Mouse (Mus musculus) inflammation-experienced regulatory T-cells, adult 6 months (primary cell): ENCODE measurements around the gene Dennd2c. TPM values are rescaled to one million over a fixed set of nuclear protein-coding genes. Genes with fewer than 3 reads are reported as not detected.
"Not testable (repeated sequence)": the region's sequence is repeated elsewhere in the genome, so short reads cannot be mapped to it uniquely, and the experiment has no call there.

ENCODE experiments used
- ATAC-seq: one replicate; pipeline ENCODE4 v1.8.0; 2017
- polyA plus RNA-seq, 3 experiments: library from polyadenylated mRNA; unstranded; fragments of 100-300 nt; shearing (Covaris generic); gene quantifications; one replicate each; pipeline ENCODE4 v1.2.1; 2017

Dennd2c gene
- polyA plus RNA-seq, 3 experiments from 2014 or later = 0.24 to 1.4 (median 1.1) TPM

- no peak for ATAC-seq
Measured at GRCm38 (mm10) chr3:103123636-103124035, 21.2 kb downstream of the Dennd2c start.

GRCm38 (mm10) chr3:103126138-103126537 lies 23.7 kb downstream of the Dennd2c start:
- no peak for ATAC-seq

GRCm38 (mm10) chr3:103127177-103127576 lies 24.8 kb downstream of the Dennd2c start:
- ATAC-seq = no peak

- no peak for ATAC-seq
Measured at GRCm38 (mm10) chr3:103127721-103128120, 25.3 kb downstream of the Dennd2c start.

- no peak for ATAC-seq
Measured at GRCm38 (mm10) chr3:103128251-103128650, 25.8 kb downstream of the Dennd2c start.

- ATAC-seq = no peak
Measured at GRCm38 (mm10) chr3:103129367-103130159, 27.2 kb downstream of the Dennd2c start.

- ATAC-seq = no peak
Measured at GRCm38 (mm10) chr3:103130236-103130751, 27.9 kb downstream of the Dennd2c start.

GRCm38 (mm10) chr3:103133098-103133497 lies 30.7 kb downstream of the Dennd2c start:
- no peak for ATAC-seq

- no peak for ATAC-seq
Measured at GRCm38 (mm10) chr3:103136414-103137077, 34.1 kb downstream of the Dennd2c start.

GRCm38 (mm10) chr3:103139047-103139446 lies 36.6 kb downstream of the Dennd2c start:
- ATAC-seq = no peak

GRCm38 (mm10) chr3:103140095-103140838 lies 37.9 kb downstream of the Dennd2c start:
- not testable (repeated sequence) for ATAC-seq

- ATAC-seq = no peak
Measured at GRCm38 (mm10) chr3:103141287-103141686, 38.9 kb downstream of the Dennd2c start.

- no peak for ATAC-seq
Measured at GRCm38 (mm10) chr3:103142366-103142765, 40.0 kb downstream of the Dennd2c start.

GRCm38 (mm10) chr3:103145336-103145735 lies 42.9 kb downstream of the Dennd2c start:
- no peak for ATAC-seq

GRCm38 (mm10) chr3:103145791-103146190 lies 43.4 kb downstream of the Dennd2c start:
- ATAC-seq = no peak

- ATAC-seq = no peak
Measured at GRCm38 (mm10) chr3:103146330-103147166, 44.1 kb downstream of the Dennd2c start.

GRCm38 (mm10) chr3:103147775-103148174 lies 45.4 kb downstream of the Dennd2c start:
- ATAC-seq = no peak

GRCm38 (mm10) chr3:103148941-103149340 lies 46.5 kb downstream of the Dennd2c start:
- ATAC-seq = no peak

GRCm38 (mm10) chr3:103153761-103154160 lies 51.4 kb downstream of the Dennd2c start:
- no peak for ATAC-seq

GRCm38 (mm10) chr3:103159232-103159900 lies 57.0 kb downstream of the Dennd2c start:
- ATAC-seq = no peak

GRCm38 (mm10) chr3:103169771-103170170 lies 67.4 kb downstream of the Dennd2c start:
- peak; percentile 44 for ATAC-seq
